Mouse (Mus musculus) left cerebral cortex, adult 11 months (tissue): Measurements from ENCODE around the gene Kcnk7.
A peak's percentile ranks its signal among the peaks of the same experiment; 100 is the strongest.
"Not testable (repeated sequence)": the region's sequence is repeated elsewhere in the genome, so short reads cannot be mapped to it uniquely, and the experiment has no call there.

ENCODE experiments used
- DNase-seq: peaks from one replicate; pipeline ENCODE4 v3.0.0; 2022; ENCODE audit warnings: low spot score

Gene Kcnk7

DNA sequence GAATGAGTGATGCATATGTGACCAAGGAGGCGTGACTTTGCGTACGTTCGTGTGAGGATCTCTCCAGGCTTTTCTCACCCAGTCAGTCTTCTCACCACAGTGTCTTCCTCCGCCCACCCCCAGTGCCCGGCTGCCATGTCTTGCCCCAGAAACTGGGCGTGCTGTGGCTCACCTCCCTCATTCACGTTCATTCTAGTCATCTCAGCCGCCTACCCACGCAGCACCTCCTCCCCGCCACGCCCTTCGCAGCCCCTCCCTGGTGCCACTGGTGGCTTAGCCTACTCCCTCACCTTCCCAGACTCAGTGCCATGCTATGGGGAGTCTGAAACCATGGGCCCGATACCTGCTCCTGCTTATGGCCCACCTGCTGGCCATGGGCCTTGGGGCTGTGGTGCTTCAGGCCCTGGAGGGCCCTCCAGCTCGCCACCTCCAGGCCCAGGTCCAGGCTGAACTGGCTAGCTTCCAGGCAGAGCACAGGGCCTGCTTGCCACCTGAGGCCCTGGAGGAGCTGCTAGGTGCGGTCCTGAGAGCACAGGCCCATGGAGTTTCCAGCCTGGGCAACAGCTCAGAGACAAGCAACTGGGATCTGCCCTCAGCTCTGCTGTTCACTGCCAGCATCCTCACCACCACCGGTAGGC lies at the start of gene Kcnk7:
Gene Kcnk7, plus strand, starts transcription at position 205 of the 638 bp plus-strand sequence.
- DNase-seq: no peak

DNA sequence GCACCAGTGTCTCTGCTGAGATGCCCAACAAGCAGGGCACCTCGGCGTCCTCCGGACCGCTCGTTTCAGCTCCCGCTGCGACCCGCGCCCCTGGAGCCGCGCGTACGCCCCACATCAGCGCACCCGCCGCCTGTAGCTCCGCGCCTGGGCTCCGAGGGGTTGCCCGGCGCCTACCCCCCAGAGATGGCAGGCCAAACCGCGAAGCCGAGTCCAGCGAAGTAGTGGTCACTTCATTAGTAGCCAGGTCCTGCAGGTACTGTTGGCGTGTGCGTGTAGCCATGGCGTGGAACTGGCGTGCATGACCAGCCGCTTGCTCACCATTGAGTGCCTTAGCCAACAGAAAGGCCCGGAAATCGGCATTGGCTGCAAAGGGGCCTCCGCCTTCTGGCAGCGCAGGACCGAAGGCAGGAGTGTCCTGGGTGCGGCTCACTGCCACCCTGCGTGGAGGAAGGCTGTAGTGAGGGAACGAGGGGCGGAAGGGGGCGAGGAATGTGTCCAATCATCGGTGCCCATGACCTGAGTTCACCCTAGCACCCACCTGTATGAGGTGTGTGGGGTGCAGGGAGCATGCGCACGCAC lies 49.4 kb upstream of the Kcnk7 start:
- DNase-seq: no peak

DNA sequence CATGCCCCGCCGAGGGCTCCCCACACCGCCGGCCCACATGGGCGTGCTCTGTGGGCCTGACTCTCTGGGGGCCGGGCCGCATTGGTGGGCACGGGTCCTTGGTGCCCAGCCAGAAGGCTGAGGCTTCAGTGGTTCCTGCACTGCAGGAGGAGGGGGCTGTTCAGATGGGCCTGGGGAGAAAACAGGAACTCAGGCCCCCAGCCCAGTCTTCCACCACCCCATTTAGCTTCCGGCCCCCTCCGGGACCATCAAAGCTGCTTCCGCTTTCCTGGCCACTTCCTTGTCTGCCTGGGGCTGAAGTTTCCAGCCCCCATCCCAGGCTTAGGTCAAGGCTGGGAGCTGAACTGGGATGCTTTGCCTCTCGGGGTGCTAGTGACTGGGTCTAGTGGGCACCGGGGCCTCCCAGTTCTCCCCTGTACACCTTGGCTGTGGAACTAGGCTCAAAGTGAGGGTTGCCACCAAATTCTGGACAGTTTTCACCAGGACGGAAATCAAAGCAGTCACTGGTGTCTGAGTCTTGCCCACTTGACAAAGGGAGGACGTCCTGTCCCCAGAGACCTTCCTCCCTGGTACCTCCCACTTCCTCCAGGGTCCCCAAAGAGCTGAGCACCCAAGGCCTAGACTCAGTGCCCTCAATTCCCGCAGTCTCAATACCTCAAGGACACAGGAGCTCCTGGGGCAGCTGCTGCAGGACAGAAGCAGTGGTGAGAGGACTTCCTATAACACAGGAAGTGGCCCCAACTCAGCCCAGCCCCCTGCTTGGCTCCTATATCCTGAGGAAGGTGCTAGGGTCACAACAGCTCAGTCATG lies 43.0 kb upstream of the Kcnk7 start:
- DNase-seq: no peak

DNA sequence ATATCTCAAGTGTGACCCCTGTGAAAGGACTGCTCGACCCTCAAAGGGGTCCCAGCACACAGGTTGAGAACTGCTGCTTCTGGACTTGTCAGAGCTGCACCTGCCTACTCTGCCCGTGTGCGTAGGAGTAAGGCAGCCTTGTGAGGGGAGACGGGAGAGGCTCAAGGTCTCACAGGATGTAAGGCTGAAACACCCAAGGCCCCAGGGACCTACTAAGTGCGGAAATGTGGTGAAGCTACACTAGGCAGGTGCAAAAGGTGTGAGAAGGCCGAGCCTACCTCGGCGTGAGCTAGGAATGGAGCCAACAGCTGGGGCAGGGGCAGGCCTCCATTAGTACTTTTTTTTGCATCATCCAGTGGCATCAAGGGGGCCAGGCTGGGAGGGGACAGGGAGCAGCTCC lies 41.9 kb upstream of the Kcnk7 start:
- no peak for DNase-seq

DNA sequence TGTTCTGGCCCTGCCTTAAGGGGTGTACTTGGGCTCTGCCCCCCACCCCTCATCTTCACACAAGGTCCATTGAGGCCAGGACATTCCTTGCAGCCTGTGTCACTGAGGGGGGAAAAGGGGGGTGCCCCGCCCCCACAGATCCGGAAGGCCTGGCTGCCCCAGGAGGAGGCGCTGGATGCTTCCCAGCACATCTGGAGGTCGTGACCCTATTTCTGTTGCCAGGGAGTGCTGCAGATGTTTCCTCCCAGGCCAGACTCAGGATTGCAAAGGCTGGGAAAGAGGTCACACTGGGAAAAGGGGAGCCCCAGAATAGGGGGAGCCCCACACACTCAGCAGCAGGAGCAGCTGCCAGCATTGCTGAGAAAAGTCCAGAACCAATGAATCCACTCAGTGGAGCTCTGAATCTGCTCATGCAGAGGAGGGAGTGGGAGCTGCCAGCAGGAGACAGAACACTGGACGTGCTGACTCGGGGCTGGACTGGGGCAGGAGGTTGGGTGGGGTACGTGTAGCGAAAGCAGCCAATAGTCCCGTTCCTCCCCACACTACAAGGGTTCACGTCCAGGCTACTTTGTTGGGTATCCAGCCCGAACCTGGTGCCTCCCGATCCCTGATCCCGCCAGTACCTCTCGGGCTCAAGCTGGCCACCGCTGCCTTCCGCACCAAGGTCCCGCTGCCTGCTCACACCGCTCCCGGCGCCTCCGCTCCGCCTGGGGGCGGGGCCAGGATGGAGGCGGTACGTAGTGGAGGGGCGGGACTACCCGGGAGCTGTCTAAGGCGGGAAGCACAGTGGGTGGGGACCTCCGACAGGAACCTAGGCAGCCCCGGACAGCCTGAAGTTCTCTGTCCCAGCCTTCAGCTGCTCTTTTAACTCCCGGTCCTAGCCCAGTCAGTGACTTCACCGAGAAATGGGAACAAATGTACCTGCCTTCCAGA lies 40.9 kb upstream of the Kcnk7 start, which contains the start of gene Sipa1:
Gene Sipa1, minus strand, starts transcription at position 727 of the 933 bp plus-strand sequence.
- DNase-seq: peak; percentile 66

DNA sequence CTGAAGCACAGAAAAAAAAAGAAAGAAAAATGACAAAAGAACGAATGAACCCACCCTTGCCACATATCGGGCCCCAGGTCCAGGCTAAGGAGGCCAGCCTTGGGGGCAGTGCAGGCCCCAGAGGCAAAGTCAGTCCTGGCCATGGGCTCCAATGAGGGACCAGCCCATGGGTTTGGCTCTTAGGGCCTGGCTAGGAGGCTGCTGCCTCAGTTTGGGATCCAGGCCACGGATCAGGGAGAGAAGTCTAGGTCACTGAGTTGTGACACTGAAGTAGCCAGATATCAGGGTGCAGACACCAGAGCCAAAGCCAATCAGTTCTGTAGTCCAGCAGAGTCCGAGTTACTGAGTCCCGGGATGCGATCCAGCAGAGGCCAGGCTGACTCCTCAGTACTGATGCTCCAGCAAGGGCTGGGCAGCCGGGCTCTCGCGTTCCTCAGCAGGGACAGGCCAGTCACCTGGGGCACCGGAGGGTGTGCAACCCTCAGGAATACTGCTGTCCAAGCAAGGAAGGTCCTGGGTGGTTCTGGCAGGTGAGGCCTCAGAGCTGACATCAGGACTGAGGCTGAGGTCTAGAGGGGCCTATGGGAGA lies 39.4 kb upstream of the Kcnk7 start:
- no peak for DNase-seq

DNA sequence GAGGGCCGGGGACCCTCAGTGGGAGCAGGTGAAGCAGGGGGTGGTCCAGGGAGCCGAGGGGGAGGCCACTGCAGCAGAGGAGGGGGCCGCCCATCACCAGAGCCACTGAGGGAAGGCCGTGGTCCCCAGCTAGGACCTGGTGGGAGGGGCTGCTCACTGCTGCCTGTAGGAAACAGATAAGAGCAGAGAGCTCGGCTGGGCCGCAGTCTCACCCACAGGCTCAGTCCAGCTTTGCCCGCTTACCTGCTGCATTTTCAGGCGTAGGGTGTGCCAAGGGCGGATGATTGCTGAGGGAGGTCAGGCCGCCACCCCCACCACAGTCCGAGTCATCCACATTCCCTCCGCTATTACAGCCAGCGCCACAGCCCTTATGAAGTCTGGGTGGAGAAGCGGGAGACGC lies 38.7 kb upstream of the Kcnk7 start:
- DNase-seq: no peak

DNA sequence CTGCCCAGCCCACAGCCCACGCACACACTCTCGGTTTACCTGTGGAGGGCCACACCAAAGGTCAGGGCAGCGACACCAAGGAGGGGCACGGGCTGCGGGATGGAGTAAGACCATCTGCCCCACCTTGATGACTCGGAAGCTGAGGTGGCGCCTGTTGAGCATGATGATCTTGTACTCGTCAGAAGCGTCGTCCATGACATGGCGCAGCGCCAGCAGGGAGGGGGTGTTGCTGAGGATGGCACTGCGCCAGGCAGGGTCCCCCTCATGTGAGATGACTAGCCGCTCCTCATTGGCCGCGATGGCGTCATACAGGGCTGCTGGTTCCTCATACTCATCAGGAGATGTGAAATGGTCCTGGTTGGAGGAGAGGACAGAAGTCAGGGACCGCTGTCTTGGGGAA lies 37.8 kb upstream of the Kcnk7 start:
- no peak for DNase-seq

DNA sequence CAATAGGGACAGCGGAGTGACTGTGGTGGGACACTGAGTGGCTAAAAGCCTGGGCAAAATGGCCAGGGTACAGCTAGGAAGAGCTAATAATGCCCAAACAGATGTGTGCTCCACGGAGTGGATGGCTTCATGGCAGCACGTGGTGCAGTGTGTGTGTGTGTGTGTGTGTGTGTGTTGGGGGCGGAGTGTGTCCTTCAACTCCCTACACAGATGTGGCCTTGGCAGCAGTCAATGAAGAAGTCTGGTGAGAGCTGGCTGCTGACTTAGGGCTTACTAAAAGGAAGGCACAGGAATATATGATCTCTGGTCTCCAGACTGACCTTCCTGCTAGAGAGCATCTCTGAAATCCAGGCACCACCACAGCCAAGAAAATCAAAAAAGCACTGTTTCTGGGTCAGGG lies 35.8 kb upstream of the Kcnk7 start:
- DNase-seq: no peak

DNA sequence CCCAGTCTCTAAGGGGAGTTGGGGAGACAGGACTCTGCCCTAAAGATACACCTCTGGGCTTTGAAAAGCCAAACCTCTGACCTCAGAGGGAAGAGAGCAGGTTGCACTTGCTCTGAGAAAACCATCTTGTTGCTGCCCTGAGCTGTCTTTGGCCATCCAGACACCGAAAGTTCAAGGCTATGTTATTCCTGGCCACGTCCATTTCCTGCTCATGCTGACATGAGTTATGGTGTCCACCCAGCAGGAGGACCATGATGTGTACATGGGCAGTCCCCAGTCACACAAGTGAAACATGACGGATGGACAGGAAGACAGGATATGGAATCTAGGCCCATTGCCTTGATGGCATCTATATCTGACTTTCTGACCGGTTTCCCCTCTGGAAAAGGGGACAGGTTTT lies 23.7 kb upstream of the Kcnk7 start:
- DNase-seq: no peak

DNA sequence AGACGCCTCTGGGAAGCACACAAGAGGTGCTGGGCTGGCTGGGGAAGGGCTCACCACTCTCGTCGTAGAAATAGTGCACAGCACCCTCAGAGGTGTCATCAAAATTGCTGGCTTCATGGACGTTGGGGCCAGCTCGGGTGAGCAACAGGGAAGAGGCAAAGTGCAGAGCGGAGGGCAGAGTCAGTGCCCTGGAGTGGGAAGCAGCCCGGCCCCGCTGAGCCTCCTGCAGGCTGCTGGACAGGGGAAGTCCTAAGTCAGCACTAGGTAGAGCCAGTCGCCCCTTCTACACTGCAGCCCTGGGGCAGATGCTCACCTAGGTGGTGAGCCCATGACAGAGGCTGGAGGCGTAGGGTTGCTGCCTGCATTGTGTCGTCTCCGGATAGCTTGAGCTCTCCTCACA lies 19.9 kb upstream of the Kcnk7 start:
- no peak for DNase-seq

DNA sequence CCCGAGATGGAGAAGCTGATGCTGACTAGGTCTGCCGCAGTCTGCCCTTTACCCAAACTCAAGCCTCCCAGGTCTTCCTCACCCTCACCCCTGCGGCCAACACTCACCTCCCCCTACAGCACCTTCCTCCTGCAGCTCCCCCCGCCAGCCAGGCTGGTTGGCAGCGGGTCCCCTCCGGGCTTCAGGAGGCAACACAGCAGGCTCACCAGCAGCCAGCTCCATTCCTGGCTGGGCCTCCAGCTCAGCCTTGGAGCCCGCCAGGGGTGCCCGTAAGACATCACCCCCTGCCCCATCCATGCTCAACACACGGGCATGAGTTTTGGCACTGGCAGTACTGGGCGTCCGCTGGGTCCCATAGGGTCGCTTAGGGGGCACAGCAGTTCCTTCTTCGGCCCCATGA lies 19.2 kb upstream of the Kcnk7 start:
- DNase-seq: no peak

DNA sequence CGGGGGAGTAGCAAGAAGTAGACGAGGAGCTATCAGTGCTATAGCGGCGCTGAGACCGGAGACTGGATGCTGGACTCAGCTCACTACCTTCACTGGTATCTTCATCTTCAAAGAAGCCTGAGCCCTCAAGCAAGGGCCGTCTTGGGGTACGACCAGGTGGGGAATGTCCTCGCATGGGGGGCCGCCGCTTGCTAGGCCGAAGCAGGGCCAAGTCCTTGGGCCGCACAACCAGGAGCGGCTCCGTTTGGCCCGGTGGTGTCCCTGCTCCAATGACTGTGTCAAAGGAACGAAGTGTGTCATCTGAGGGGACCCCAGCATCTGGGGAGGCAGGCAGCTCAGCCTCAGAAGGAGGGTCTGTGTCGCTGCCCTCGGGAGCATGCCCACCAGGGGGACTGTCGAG lies 18.7 kb upstream of the Kcnk7 start:
- DNase-seq: no peak

DNA sequence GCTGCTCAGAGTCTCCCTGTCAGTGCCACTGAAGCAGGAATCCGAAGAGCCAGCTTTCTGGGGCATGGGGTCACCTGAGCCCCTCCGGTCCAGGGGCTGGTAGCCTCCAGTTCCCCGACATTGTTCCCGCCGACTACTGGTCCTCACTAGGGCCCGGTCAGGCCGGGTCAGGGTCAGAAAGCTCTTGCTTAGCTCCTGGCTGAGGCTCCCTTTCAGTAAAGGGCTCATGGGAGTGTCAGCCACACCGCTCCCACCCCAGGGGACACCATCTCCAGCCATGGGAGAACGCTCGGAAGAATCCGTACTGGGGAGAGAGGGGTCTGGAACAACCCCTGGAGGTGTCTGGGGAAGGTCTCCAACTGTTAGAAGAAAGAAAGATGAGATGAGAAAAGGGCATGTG lies 18.3 kb upstream of the Kcnk7 start:
- no peak for DNase-seq

DNA sequence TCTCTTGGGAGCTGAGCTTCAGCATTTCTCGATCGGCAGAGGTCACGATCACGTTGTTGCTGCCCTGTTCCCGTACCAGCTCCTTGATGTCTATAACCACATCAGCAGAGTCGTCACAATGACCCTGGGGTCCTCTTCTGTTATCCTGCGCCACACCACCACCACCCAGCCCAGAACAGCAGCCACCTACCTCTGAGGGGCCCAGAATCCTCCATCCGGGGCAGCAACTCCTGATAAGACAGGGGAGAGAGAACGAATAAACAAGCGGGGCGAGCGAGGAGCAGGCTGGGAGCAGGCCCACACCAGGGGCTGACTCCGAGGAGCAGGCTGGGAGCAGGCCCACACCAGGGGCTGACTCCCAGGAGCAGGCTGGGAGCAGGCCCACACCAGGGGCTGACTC lies 17.7 kb upstream of the Kcnk7 start:
- DNase-seq: no peak

DNA sequence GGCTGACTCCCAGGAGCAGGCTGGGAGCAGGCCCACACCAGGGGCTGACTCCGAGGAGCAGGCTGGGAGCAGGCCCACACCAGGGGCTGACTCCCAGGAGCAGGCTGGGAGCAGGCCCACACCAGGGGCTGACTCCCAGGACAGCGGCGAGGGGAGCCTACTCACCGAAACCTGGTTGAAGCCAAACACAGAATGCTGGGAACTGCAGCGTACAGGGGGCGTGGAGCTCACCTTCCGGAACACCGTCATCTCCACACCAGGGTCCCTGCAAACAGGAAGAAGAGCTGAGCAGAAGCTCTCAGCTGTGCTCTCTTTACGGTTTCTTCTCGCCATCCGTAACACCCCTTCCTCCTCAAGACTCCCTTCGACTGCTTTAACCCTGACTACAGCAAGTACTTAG lies 17.2 kb upstream of the Kcnk7 start:
- not testable (repeated sequence) for DNase-seq

DNA sequence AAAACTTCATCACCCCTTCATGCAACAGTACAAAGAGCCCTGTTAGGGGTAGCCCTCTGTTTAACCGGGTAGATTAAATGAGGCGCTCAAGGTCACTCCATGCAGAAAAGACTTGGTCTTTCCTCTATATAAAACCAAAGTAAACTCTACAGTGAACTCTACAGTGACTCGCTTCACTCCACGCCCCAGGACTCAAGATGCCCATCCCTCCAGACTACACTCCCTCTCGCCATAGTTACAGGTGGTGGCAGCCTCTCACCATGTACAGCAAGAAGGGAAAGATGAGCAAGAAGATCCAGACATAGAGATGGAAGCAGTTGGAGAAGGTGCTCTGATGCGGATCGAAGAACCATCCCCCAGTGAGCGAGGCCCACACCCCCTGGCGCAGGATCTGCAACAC lies 16.4 kb upstream of the Kcnk7 start:
- DNase-seq: no peak

DNA sequence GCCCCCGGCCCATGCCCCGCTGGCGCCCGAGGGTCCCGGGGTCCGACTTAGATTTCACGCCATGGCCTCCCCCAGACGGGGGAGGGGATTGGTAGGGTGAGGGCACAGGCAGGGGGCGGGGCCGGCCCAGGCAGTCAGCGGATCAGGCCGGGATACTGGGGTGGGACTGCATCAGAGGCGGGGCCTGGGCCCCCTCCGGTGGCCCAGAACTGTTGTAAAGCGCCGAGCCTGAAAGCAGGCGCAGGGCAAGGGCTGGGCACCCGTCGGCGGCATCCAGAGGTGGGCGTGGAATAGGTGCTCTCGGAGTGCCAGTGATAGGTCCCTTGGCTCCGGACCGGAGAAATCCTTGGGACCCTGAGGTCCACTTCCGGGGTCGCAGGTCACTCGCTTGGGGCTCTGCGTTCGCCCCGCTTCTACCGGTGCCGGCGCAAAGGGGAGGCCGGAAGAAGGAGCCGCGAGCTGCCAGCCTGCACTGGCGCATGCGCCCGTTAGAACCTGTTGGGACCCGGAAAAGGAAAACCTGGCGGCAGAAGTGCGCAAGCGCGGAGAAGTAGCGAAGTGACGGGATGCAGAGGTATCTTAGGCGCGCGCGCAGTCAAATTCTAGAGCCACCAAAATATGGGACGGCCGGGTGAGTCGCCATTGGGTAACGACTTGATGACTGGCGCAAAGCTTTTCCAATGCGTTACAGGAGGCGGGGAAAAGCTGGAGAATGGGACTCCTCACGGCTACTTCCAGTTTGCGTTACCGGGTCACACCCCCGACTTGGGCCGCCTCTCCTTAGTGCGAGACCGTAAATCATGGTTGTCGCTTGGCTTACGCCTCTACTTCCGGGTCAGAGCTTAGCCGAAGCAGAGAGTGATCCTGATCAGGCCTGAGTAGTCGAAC lies 15.7 kb upstream of the Kcnk7 start, which contains the start of the genes Map3k11 and Pcnx3:
Gene Map3k11, plus strand, starts transcription at position 543 of the 888 bp plus-strand sequence.
Gene Pcnx3, minus strand, starts transcription at position 709 of the 888 bp plus-strand sequence.
- peak; percentile 97 for DNase-seq

DNA sequence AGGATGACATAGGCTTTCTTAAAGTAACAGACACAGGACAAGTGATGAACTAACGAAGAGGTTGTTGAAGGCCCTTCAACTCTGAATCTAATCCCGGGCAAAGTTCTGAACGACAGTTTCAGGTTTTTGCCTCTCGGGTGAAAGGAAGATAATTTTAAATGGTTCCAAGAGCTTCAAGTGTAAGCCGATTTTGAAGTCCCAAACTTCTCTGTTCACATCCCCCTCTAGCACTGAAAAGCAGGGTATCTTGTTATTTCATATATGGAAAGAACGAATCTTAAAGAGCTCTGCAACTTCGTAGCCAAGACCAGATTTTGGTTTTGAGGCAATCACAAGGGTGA lies 15.1 kb upstream of the Kcnk7 start:
- DNase-seq: no peak

DNA sequence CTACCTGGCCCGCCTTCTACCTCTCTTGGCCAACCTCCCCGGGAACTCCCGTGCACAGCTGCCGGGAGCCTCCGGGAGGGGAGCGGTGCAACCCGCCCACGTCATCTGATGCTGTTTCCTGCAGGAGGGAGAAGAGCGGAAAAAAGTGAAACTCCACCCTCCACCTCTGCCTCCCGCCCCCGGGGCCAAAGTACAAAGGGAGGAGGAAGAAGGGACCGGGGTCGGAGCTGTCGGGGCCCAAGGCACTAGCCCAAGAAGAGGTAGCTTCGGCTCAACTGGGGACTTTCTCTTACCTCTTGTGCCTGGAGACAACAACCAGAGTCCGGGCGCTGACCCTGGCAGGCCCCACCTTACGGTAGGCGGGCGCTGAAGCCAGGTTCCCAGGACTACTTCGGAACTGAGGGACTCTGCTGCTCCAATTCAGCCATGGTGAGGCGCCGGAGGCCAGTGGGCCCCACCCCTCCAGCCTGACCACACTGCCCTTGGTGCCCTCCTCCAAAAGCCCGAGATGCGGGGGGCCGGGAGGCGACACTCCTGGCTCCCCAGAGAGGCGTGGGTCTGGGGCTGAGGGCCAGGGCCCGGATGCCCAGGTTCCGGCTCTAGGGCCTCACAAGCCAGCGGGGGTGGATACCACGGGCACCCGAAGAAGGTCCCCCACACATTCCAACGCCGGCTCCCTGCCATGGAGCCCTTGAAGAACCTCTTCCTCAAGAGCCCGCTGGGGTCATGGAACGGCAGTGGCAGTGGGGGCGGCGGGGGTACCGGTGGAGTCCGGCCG lies 14.4 kb upstream of the Kcnk7 start:
- DNase-seq: peak; percentile 72
